Mouse (Mus musculus) kidney, postnatal 25 days (tissue): ENCODE measurements around the gene Stk38l.
"Not testable (repeated sequence)": the region's sequence is repeated elsewhere in the genome, so short reads cannot be mapped to it uniquely, and the experiment has no call there.

Experiments
- DNase-seq, 2 experiments: peaks; one replicate each; pipeline ENCODE4 v3.0.0; 2021; ENCODE audit warnings: mixed read lengths in 2 of 2

Gene Stk38l

GRCm38 (mm10) chr6:146738889-146739288 lies 14.1 kb downstream of the Stk38l start:
- no peak for DNase-seq

DNA sequence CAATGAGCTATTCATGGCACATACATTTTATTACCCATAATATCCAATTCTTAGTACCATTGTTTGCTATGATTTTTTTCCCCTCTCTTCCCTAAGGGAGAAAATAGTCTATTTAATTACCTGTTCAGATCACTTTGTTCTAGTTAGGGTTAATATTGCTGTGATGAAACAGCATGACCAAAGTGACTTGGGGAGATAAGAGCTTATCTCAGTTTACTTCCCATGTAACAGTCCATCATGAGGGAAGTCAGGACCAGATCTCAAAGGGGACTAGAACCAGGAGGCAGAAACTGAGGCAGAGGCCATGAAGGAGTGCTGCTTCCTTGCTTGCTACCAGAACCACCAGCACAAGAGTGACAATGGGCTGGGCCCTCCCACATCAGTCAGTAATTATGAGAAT lies 15.9 kb downstream of the Stk38l start:
- no peak for DNase-seq

DNA sequence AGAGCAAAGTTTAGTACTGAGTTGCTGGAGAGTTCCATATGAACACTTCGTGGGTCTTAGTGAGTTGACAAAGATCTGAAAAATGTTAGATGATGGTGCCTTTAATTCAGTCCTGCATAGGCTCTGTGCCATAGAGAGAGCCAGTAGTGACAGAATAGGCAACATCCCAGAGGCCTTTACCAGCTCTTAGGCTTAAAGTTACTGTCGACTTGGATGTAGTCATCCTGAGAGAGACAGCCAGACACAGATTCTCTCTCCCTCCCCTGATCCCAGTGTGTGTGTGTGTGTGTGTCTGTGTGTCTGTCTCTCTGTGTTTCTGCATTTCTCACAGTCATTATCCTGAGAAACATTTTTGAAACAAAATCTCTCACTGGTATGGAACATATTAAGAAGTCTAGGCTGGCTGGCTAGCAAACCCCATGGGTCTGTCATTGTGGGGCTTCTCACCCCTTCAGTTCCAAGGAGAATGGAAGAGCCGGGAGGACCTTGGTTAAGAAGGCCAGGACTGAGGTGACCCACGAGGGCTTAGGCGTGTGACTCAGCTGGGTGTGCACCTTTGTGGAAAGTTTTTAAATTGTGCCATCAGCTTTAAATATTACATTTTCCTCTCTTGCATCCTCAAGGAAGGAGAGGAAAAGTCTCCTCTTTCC lies 17.3 kb downstream of the Stk38l start:
- no peak for DNase-seq

GRCm38 (mm10) chr6:146744266-146744665 lies 19.5 kb downstream of the Stk38l start:
- not testable (repeated sequence) for DNase-seq

DNA sequence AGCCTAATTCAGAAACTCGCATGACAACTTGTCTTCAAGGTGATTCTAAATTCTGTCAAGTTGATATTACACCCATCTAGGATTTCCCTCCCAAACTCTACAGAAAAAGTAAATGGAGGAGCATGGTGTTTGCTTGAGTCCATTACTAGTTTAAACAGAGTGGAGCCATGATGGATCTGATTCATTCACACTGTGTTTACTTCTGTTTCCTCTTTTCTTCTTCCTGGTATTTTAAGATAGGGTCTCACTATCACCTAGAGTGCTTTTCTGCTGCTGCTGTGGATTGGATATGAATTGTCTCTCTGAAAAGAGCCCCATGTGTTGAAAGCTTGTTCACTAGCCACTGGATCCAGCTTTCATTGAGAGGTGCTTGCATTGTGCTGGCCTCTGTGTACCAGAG lies 20.4 kb downstream of the Stk38l start:
- no peak for DNase-seq

DNA sequence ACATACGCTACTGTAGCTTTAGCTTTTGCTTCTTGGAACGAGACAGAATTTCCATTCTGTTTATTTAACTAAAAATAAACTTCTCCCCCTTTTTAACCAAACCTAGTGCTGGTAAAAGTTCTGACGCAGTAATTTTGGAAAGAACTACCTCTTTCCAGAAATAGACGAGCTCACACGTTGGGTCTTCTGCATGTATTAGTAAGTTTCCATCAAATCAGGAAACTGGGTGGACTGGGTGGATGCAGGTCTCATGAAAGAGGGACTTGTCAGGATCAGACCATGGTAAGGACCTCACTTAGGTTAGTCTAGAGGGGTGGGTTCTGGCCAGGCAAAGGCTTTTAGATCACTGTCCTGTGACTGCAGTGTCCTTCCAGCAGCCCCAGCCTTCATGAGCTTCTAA lies 21.8 kb downstream of the Stk38l start:
- no peak for DNase-seq

GRCm38 (mm10) chr6:146747057-146747456 lies 22.3 kb downstream of the Stk38l start:
- no peak for DNase-seq

DNA sequence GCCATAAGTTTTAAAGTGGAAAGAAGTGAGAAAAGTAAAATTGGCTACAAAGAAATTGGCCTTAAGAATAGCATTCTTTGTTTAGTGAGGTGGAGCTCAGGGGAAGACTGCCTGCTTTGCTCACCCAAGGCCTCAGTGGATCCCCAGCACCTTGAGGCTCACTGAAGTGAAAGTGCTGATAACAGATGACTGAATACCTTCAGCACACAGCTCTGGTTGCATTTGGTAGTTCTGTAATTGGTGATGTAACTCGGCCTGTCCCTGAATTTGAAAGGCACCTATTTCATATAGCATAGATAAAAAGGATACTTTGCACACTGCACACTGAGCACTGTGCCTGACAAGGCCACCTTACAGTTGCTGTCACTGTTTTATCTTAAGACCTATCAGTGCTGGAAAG lies 23.5 kb downstream of the Stk38l start:
- DNase-seq: no peak

DNA sequence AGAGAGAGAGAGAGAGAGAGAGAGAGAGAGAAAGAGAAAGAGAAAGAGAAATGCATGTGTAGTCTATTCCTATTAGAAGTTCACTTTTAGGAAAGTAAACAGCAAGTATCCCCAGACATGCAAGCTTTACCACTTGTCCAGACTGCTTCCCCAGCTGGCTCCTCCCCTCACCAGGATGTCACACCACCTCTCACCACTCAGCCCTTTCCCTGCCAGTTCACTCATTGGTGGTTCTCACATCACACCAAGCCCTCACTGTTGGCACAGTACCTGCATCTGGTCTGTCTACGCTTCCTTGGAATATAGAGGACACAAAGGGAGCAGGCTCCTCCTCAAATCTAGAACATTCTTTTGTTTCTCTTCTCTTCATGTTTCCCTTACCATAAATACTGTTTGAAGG lies 26.9 kb downstream of the Stk38l start:
- DNase-seq: peak in 1 of 2 experiments; percentile 39

DNA sequence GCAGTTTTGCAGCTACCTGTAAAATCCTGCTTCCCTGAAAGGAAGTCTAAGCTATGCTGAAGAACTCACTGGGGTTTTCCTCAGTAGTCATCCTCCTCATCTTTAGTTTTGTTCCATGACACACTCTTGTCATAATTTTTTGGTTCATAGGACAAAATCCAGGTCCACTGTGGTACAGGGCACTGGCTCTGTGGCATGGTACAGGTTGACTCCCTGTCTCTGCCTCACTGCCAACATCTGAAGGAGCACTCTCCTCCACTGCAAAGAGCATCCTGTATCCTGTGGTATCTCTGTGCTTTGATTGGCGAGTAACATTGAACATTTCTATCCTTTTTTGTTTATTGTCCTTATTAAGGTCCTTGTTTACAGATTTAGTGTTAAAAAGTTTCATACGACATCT lies 27.4 kb downstream of the Stk38l start:
- DNase-seq: no peak

GRCm38 (mm10) chr6:146752612-146753011 lies 27.8 kb downstream of the Stk38l start:
- DNase-seq: no peak

GRCm38 (mm10) chr6:146753560-146754160 lies 28.9 kb downstream of the Stk38l start:
- no peak for DNase-seq

DNA sequence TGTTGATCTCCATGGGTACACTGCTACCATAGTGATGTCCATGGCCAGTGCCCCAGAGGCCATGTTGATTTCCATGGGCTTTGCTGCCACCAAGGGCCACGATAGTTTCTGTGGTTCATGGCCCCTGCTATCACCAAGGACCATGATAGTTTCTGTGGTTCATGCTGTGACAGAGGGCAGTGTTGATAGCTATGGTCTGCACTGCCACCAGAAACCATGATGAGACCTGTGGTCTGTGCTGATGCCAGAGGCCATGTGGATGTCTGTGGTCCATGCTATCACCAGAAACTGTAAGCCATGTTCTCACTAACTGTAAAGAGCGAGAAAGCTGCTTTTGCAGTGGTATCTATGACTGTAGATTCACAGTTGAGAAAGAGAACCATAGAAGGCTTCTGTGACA lies 30.3 kb downstream of the Stk38l start:
- DNase-seq: no peak

GRCm38 (mm10) chr6:146755679-146756078 lies 30.9 kb downstream of the Stk38l start:
- DNase-seq: no peak

GRCm38 (mm10) chr6:146759027-146759426 lies 34.2 kb downstream of the Stk38l start:
- no peak for DNase-seq

GRCm38 (mm10) chr6:146760022-146760421 lies 35.2 kb downstream of the Stk38l start:
- DNase-seq: no peak

- DNase-seq: no peak
These were observed 35.9 kb downstream of the Stk38l start for GRCm38 (mm10) chr6:146760736-146761135.

GRCm38 (mm10) chr6:146762264-146762898 lies 37.6 kb downstream of the Stk38l start:
- no peak for DNase-seq

DNA sequence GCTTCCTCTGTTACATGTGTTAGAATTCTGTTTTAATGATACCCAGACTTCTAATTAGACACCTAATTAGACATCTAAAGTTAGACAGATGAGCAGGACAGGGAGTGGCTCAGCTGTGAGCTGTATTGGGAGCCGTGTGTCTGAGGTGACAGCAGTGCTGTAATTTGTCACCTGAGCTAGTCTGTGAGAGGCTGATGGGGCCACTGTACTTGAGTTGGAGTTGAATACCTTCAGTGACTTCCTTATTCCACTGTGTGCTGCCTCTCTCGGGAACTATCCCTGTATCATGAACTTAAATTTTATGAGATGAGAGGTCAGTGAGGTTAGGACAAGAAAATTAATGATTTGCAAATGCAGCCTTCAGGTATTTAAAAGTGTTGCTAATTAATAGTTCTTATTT lies 39.8 kb downstream of the Stk38l start:
- no peak for DNase-seq

DNA sequence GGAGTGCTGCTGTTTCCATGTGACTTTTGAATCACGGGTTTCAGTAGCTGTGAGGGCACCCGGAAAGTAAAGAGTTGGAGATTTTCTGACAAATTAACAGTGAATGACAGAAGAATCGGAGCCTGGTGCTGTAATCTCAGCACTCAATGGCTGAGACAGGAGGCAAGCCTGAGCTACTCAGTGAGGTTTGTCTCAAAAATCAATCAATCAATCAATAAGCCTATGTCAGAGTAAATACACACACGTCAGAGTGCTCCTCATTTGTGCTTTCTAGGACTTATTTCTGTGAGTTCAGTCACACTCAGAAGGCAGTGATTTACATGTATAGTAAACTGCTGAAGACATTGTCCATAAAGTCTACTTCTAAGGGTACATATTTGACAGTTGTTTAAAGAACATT lies 40.5 kb downstream of the Stk38l start:
- DNase-seq: no peak

DNA sequence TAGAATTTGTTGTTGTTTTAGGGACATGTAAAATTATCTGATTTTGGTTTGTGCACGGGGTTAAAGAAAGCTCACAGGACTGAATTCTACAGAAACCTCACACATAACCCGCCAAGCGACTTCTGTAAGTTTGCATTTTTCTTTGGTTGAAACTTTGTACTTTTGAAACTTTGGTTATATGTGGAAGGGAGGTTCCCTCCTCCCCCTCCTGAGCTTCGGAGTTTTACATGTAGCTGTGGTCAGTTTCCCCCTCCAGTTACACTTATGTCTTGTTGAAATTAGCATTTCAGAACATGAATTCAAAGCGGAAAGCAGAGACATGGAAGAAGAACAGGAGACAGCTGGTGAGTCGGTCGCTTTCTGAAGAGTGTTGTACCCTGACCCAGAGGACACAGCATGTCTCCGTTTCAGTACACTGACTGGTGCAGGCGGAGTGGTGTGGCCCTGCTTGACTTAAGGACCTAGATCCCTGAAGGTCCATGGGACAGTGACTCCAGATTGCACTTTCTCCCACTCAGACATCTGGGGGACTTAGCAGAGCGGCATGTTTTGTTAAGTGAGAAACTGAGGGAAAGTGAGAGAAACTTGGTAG lies 44.1 kb downstream of the Stk38l start:
- peak; percentile 58 to 82 for DNase-seq

DNA sequence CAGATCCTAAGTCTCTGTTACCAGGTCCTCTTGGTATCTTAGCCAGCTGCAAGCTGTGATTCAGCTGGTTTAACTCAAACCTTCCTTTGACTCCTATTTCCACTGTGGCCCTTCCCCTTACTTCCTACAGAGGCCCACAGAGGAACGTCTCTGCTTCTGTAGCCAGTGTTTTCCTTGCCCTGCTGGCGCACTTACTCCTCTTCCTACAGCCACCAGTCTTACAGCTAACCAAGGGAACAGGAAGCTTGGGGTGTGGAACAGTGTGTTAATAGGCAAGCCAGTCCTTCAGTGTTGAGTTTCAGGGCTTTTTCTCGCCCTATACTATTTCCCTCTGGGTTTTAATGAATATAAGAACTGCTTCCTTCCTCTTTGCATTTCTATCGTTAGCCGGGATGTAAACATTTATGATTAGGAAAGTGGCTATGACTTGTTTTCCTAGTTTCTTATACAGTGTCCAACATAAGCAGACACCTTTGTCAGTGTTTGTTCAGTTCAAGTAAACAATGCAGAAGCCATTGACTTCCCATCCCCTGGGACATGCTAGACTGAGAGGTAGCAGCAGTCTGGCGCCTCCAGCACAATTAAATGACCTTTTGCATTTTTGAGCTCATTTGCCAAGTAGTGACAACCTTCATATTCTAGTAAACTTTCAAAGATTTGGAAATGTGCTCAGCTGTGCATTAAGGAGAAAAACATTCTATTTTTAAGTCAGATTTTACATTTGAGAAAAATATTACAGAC lies 45.4 kb downstream of the Stk38l start:
- peak; percentile 11 to 40 for DNase-seq

DNA sequence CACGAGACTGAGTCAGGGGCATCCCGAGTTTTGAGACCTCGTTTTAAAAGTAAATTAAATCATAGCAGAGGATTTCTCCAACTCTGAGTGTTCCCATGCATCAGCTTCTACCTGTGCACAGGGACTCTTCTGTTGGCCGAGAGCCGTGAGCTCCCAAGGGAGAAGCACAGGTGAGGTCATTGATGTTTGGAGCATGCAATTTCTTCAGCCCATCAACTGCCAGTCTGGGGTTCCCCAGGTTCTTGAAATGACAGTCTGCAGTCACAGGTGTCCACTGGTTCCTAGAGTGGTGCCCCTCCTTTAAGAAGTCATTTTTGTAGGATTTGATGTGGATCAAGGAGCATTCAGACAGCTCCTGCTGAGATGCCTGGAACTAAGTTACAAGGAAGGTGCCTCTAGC lies 46.0 kb downstream of the Stk38l start:
- DNase-seq: no peak
